25 mouse cellular contexts compared by ENCODE assay signal in genomic region chr2:70845871-70846270, GRCm38 (mm10).
"Had no signal": no experiment of that assay in that cellular context is flagged by ENCODE, and none has a peak within 500 bp of the region (broad histone marks: within the 10 kb centered on the region; RNA-seq: fewer than 3 reads in every experiment).

No protein-coding gene starts in this region.

- H3K4me1 ChIP-seq: hindbrain, embryonic 10.5 days; hindbrain, embryonic 12.5 days; limb, embryonic 15.5 days had no signal

- H3K27ac ChIP-seq: gastrocnemius, adult 2 months; heart, adult 2 months; hindbrain, embryonic 10.5 days; hindbrain, embryonic 12.5 days; hindbrain, embryonic 14.5 days; kidney, embryonic 15.5 days; kidney, postnatal 0 days; limb, embryonic 13.5 days; limb, embryonic 15.5 days; liver, embryonic 13.5 days had no signal

- H3K9me3 ChIP-seq: heart, embryonic 12.5 days; hindbrain, embryonic 10.5 days; hindbrain, embryonic 12.5 days; kidney, embryonic 15.5 days; limb, embryonic 13.5 days; limb, embryonic 15.5 days; liver, embryonic 13.5 days had no signal

- H3K27me3 ChIP-seq: heart, embryonic 12.5 days; hindbrain, embryonic 12.5 days; kidney, embryonic 15.5 days; limb, embryonic 13.5 days; limb, embryonic 15.5 days; liver, embryonic 13.5 days had no signal

- H3K9ac ChIP-seq: heart, embryonic 12.5 days; hindbrain, embryonic 12.5 days; hindbrain, embryonic 14.5 days; kidney, embryonic 15.5 days; limb, embryonic 13.5 days; limb, embryonic 15.5 days; liver, embryonic 13.5 days had no signal

- H3K4me3 ChIP-seq: gastrocnemius, adult 2 months; heart, adult 2 months; heart, embryonic 12.5 days; hindbrain, embryonic 10.5 days; hindbrain, embryonic 12.5 days; kidney, embryonic 15.5 days; limb, embryonic 13.5 days; limb, embryonic 15.5 days; liver, embryonic 13.5 days had no signal

- ATAC-seq: hindbrain, embryonic 16.5 days; intestine, embryonic 16.5 days had no signal

- H3K36me3 ChIP-seq: heart, embryonic 12.5 days; hindbrain, embryonic 10.5 days; hindbrain, embryonic 12.5 days; kidney, embryonic 15.5 days; limb, embryonic 13.5 days; limb, embryonic 15.5 days; liver, embryonic 13.5 days had no signal

- DNase-seq: gastrocnemius, adult 2 months; gastrocnemius, postnatal 10 days; gastrocnemius, postnatal 25 days; heart, adult 2 months; heart, postnatal 10 days; heart, postnatal 4 days; kidney, adult 11 months; kidney, adult 2 months; kidney, adult 9 months; kidney, postnatal 14 days; kidney, postnatal 36 days; layer of hippocampus, adult 9-11 months; layer of hippocampus, postnatal 36 days; left cerebral cortex, postnatal 4 days; liver, embryonic 13.5 days had no signal

- H3K4me2 ChIP-seq: heart, embryonic 12.5 days; hindbrain, embryonic 12.5 days; hindbrain, embryonic 14.5 days; kidney, embryonic 15.5 days; limb, embryonic 13.5 days; limb, embryonic 15.5 days; liver, embryonic 13.5 days had no signal
